Mouse (Mus musculus): ENCODE measurements at regions not wholly inside any gene's neighbourhood (a gene's known extent, or its start where the extent isn't known, plus 50 kb on each side); places are given as distances from the start of the nearest gene placed in this dataset.
A peak's percentile ranks its signal among the peaks of the same experiment; 100 is the strongest.

- DNase-seq (ENCODE audit: low spot score in 2 of 2): no peak
These were observed 208.1 kb upstream of the Clint1 start for GRCm38 (mm10) chr11:45643629-45644325.

DNA sequence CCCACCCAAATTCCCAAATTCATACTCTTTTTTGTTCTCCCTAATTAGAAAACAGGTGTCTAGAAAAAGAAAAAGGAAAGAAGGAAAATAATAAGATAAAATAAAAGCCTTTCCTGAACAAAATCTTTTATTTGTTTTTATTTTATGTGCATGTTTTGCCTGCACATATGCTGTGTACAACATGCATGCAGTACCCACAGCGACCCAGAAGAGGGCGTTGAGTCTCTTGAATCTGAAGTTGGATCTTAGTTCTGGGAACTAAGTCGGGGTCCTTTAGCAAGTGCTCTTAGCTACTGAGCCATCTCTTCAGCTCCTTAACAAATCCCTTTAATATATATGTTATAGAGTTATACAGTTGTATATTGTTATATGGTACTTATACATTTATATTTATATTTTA is 206.0 kb upstream of the Clint1 start:
- DNase-seq (ENCODE audit: low spot score in 2 of 2): no peak

DNA sequence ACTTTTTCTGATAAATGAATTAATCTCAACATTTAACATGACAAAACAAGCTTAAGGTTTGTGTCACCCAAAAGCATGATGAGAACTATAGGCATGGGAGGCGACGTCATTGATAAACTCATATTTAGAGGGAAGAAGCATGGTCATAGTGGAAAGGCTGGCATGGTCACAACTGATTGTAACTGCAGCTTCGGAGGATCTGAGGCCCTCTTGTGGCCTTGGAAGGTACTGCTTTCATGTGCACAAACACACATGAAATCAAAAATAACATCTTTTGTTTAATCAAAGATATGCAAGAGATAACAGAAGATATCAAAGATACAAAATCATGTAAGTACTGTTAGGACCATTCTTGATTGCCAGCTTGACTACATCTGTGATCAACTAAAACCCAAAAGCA is 204.0 kb upstream of the Clint1 start:
- DNase-seq (ENCODE audit: low spot score in 2 of 2): no peak

GRCm38 (mm10) chr11:45656260-45656659 is 195.6 kb upstream of the Clint1 start:
- DNase-seq (ENCODE audit: low spot score in 2 of 2): no peak

DNA sequence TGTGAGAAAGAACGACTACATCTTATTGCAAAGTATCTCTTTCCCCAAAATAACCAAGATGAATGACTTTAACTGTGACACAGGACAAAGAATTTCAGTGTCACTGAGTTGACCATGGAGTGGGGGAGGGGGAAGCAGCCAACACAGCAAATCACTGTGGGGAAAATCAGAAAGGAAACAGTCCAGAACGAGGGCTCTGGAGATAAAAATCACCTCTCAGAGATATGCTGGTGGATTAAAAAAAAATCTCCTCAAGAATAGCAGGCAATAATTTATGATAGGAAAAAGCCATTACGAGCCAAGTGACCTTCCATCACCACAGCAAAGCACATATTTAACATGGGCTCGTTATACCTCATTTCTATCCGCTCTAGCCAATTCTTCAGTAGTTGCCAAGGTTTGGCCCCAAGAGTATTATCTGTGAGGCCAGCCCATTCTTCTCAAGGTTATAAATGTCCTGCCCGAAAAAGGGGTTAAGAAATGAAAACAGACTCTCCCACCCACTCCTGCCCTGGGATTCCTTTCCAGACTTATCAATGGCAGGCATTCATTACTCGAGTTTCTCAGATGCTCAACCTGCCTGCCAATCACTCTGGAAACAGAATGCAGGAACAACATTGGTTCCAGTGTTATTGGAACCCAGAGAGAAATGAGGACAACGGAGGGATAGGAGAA is 181.6 kb upstream of the Clint1 start:
- DNase-seq (ENCODE audit: low spot score in 2 of 2): no peak

DNA sequence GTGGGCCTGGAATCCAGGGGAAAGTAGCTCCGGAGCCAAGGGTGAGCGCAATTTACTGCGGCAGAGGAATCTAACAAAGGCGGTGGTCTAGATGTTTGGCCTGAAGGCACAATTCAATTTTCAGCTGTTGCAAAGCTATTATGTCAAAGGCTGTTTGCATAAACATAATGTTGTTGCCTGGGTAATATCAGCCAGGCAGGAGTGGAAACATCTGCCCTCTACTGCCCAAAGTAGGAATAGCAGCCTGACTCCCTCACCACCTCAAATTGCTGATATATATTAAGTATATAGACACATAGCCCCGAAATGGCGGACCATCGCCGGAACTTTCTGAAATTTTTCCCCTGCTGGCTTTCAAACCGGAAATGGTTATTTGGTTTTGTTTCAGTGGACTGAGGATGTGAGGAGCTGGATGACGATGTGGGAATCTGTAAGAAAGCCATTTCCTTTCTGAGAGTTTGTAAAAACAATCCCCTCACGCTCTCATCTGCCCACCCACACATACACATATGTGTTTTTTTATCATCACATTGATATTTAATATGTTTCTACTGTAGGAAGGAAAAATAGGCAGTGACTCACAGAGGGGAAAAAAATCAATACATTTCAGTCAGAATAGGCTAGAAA is 173.1 kb upstream of the Clint1 start:
- peak; percentile 68 to 85 for DNase-seq (ENCODE audit: low spot score in 2 of 2)

GRCm38 (mm10) chr11:45679293-45679673 is 172.6 kb upstream of the Clint1 start:
- DNase-seq (ENCODE audit: low spot score in 2 of 2): no peak

DNA sequence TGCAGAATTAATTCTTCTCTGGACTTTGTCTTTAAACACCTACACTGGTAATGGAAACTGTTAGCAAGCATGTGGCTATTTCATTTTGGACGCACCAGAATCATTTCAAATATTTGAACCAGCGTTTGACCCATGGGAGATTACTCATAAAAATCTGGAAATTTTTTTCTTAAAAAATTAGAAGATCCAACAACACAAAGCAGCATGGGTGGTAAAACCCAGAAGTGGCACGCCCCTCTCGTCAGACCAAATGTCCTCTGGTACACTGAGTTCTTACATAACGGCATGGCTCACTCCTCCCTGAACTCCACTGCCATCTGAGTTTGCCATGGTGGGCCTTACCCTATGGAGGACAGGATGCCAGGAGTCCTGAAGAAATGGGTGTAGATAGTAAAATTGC is 166.3 kb upstream of the Clint1 start:
- DNase-seq (ENCODE audit: low spot score in 2 of 2): no peak

- DNase-seq (ENCODE audit: low spot score in 2 of 2): no peak
These were observed 158.6 kb upstream of the Clint1 start for GRCm38 (mm10) chr11:45693206-45693605.

GRCm38 (mm10) chr11:45701506-45701905 is 150.3 kb upstream of the Clint1 start:
- no peak for DNase-seq (ENCODE audit: low spot score in 2 of 2)

- DNase-seq (ENCODE audit: low spot score in 2 of 2): no peak
These were observed 148.9 kb upstream of the Clint1 start for GRCm38 (mm10) chr11:45702916-45703315.

GRCm38 (mm10) chr11:45704411-45704810 is 147.4 kb upstream of the Clint1 start:
- no peak for DNase-seq (ENCODE audit: low spot score in 2 of 2)

DNA sequence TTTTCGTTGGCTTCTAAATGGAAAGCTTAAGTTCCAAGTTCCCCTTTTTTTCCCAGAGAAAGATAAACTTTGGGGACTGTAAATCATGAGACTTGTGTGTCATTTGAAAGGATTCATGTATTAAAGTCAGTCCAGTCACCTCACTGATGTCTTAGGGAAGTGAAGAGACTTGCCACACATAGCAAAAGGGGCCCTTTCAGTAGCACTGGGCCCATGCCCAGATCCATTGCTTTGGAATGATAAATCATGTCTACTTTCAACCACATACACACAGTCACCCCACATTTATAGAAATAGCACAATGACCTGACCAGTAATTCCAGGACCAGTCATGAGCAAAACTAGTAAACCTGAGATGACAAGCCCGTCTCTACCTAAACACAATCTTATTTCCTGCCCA is 133.2 kb upstream of the Clint1 start:
- no peak for DNase-seq (ENCODE audit: low spot score in 2 of 2)

GRCm38 (mm10) chr11:45719821-45720220 is 132.0 kb upstream of the Clint1 start:
- DNase-seq (ENCODE audit: low spot score in 2 of 2): no peak

- peak in 1 of 2 experiments; percentile 4 for DNase-seq (ENCODE audit: low spot score in 2 of 2)
These were observed 115.3 kb upstream of the Clint1 start for GRCm38 (mm10) chr11:45736561-45736960.

DNA sequence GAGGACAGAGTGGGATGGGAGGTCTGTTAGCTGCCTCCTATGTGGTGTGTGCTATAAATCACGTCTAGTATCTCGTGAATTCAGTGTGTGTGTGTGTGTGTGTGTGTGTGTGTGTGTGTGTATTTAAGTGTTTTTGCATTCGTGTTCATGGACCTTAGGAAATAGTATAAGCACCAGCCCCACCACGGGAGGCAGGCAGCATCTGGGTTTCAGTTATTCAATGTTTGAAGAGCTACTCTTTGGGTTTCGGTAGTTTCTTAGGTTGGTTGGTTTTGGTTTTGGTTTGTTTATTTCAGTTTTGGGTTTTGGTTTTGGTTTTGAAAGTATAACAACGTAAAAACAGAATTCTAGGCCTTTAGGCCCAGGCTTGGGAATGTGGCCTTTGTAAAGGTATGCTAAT is 113.5 kb upstream of the Clint1 start:
- no peak for DNase-seq (ENCODE audit: low spot score in 2 of 2)

DNA sequence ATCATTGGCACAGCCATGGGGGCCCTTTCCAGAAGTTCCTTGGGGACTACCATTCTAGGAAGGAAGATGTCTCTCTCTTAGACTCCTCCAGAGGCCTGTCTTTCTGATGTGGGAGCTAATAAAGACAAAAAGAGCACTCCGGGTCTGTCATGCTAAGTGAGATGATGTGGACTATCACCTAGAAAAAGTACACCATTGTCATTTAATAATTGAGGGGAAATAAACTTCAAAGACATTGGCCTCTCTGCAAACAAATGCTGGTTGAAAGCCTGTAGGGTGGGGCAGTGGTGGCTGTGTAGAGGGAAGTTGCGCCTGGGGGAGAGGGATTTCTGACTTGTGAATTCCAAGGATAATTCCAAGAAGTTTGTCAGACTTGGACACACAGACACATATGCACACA is 105.9 kb upstream of the Clint1 start:
- DNase-seq (ENCODE audit: low spot score in 2 of 2): no peak

DNA sequence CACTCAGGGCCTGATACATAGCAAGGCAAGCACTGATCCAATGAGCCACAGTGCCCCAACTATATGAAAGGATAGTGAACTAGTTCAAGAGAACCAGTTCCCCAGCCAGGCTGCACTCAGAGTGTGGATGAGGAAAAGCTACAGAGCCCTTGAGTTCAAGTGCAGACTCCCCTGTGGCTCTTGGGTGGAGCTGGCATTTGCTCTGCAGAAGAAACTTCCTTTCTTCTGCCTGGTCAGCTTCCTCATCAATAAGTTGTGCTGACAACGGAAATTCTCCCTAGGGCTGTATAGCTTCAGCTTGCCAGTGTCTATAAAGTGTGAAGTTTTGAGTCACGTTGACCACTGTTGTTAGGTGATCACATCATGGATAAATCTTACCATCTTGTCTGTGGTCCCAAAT is 101.6 kb upstream of the Clint1 start:
- DNase-seq (ENCODE audit: low spot score in 2 of 2): no peak

GRCm38 (mm10) chr11:45752237-45752636 is 99.6 kb upstream of the Clint1 start:
- DNase-seq (ENCODE audit: low spot score in 2 of 2): peak in 1 of 2 experiments; percentile 36

- DNase-seq (ENCODE audit: low spot score in 2 of 2): no peak
These were observed 99.1 kb upstream of the Clint1 start for GRCm38 (mm10) chr11:45752791-45753190.

DNA sequence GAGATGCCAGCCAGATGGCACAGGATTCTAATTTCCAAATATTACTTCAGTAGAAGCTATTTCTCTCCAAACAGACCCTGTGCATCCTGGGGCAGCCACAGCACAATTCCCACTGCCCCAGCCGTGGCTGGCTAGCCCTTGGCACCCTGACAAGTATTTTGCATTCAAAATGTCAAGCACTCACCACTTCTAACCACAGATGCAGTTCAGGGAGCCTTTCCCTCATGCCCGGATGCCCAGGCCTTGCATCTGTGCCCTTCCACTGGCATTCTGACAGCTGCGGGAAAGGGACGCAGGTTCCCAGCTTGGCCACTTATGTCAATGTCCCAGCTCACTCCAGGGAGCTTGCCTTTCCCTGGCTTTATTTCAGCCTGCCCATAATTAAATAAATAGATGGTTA is 84.8 kb upstream of the Clint1 start:
- DNase-seq (ENCODE audit: low spot score in 2 of 2): no peak

- no peak for DNase-seq (ENCODE audit: low spot score in 2 of 2)
These were observed 69.4 kb upstream of the Clint1 start for GRCm38 (mm10) chr11:45782435-45782834.

DNA sequence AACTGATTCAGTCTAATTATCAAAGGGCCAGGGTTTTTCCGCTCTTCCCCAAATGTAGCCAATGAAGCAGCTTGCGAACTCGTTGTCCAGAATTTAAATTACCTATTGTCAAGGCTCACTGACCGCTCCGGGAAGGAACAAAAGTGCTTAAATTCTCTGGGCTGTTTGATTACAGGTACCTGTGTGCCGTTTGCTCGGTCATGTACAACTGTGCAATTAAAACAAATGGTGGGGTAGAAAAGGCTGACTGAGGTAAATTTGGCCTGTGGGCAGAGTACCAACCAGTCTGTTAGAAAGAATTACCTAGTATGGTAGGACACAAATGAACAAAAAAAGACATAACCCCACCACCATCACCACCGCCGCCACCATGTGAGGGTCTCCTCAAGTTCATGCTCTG is 66.0 kb upstream of the Clint1 start:
- DNase-seq (ENCODE audit: low spot score in 2 of 2): no peak
